Mouse (Mus musculus) bone marrow, adult 2 months (tissue): Measurements from ENCODE around the gene Myom3. TPM values are rescaled to one million over a fixed set of nuclear protein-coding genes. Genes with fewer than 3 reads are reported as not detected.

Experiments
- H3K27ac ChIP-seq: fragments of 200-500 bp; 2 replicates; pipeline ENCODE4 v1.5.1; 2012; ENCODE audit warnings: low read depth, mild to moderate bottlenecking, control low read depth, inconsistent platforms, low read length; ENCODE audit not compliant: control insufficient read depth, poor library complexity, insufficient read depth
- H3K4me1 ChIP-seq: fragments of 200-500 bp; 2 replicates; pipeline ENCODE4 v1.6.1; 2011; ENCODE audit warnings: low read length; ENCODE audit not compliant: control insufficient read depth, insufficient read depth
- H3K4me3 ChIP-seq: fragments of 200-500 bp; replicated peaks from 2 replicates; pipeline ENCODE3; 2011; ENCODE audit warnings: mild to moderate bottlenecking, low read depth, low read length, control low read depth; ENCODE audit not compliant: control insufficient read depth
- CTCF ChIP-seq: fragments of 200-500 bp; IDR thresholded peaks from 2 replicates; pipeline ENCODE4 v1.5.1; 2011; ENCODE audit warnings: low read length, control low read depth; ENCODE audit not compliant: control insufficient read depth, insufficient read depth
- POLR2A ChIP-seq: fragments of 200-500 bp; IDR thresholded peaks from 2 replicates; pipeline ENCODE4 v1.6.1; 2011; ENCODE audit warnings: low read depth, mild to moderate bottlenecking, control low read depth, low read length, borderline replicate concordance; ENCODE audit not compliant: control insufficient read depth
- WGBS: fragments of 180-500 bp; shearing (Covaris S2); methylation state at CpG from one replicate; pipeline ENCODE4 v1.1.7; 2018; 5-methylcytosine and 5-hydroxymethylcytosine counted together
- polyA plus RNA-seq: library from polyadenylated mRNA; stranded (reverse); fragments of >200 nt; gene quantifications from 2 replicates; pipeline ENCODE4 v1.2.4, GENCODE M21; 2011; ENCODE audit warnings: low replicate concordance; ENCODE audit not compliant: missing spikeins, insufficient read depth, insufficient read length

The Myom3 gene
- polyA plus RNA-seq, 1 experiment: not detected

DNA sequence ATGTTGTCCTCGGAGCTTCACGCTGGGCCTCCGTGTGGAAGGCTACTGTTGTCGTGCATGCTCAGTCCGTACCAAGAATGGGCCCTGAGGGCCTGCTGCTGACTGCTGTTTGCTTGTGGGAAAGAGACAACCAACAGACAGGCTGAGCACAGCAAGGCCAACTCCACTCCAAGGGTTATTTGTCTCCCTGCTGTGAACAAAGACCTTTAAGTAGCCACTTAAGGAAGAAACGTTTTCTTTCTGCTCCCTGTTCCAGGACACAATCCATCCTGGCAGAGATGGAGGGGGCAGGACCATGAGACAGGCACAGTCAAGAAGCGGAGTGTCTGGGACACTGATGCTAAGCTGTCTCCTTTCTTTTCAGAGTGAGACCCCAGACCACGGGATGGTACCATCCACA, 64.7 kb downstream of the Myom3 start:
- Histone ChIP-seq H3K4me1 (no peaks in the 10 kb centered on the region; the same call in 1 of the 2 replicates), H3K27ac (no peak overlapping the region), H3K4me3 (no peak overlapping the region)
- 78% methylated on average over 8 of the region's 8 CpGs for WGBS
- TF ChIP-seq CTCF (no peak), POLR2A (no peak)

DNA sequence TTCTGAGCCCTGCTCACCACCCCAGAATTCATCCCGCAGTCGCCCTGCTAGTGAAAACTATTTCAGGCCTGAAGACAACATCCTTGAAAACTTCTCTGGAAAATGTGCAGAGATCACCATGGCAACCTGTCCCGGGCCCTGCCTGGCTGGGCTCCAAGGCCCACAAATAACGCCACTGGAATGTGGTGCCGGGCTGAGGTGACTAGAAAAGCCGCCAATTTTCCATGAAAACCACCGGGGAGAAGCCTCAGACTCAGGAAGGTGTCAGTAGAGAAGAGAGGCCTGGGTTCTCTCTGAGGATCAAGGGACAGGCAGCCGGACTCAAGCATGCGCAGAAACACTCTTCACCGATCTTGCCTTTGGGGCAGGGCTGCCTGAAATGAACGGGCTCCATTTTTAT, 69.0 kb downstream of the Myom3 start:
- Histone ChIP-seq H3K27ac (no peak overlapping the region), H3K4me1 (no peaks in the 10 kb centered on the region; the same call in 1 of the 2 replicates), H3K4me3 (no peak overlapping the region)
- TF ChIP-seq CTCF: no peak
- TF ChIP-seq POLR2A: no peak
- 79% methylated on average over 11 of the region's 11 CpGs for WGBS

DNA sequence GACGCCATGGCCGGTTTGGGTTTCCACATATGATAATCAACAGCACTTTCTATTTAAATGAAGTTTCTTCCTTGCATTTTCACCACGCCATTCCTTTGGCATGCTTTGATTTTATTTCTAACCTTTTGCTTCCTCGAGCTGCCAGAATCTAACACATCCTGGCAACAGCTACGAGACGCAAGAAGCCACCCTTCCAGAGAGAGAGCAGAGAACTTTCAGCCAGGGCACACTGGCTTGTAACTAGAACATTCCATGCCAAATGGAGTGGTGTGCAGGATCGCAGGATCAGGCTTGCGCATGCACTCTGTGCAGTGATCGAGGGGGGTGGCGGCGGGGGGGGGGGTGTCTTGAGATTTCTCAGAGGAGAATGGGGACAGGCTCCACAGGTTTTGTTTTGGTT, 72.6 kb downstream of the Myom3 start:
- no peak overlapping the region for H3K4me3 ChIP-seq
- no peaks in the 10 kb centered on the region for H3K4me1 ChIP-seq
- H3K27ac ChIP-seq: no peak overlapping the region
- TF ChIP-seq CTCF (no peak), POLR2A (no peak)
- WGBS: 80% methylated on average over 11 of the region's 11 CpGs

DNA sequence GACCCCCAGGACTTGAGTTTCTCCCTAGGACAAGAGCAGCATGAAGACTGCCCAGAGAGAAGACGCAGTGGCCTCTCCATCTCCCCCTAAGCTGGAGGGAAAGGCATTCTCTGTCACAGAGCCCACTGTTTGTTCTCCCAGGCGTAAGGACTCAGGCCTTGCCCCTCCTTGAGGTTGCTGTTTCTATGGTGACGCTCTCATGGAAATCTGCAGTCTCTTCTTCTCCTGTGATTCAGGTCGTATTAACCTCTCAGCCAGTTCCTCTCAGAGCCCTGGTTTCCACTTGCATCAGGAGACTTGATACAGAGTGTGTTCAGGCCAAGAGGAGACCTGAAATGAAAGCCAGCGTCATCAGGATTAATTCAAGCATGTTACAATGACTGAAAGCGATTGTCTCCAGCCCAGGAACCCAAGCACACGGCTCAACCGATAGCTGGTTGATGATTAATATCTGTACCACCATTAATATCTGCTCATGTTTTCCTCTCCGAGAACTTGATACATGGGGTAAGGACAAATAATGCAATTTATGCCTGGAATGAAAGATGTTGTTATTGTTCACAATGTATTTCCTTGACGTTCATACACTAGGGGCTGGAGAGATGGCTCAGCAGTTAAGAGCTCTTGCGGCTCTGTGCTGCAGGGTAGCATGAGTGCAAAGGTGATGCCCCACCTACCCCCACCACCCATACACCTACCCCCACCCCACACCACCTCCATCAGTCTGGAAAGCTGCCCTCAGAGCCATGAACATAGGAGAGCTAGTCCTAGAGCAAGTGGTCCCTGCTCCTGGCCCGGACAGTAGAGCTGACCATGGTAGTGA, 74.0 kb downstream of the Myom3 start:
- WGBS: 88% methylated on average over 12 of the region's 12 CpGs
- no peak overlapping the region for H3K4me3 ChIP-seq
- TF ChIP-seq POLR2A: no peak
- no peak for TF ChIP-seq CTCF
- H3K4me1 ChIP-seq: no peaks in the 10 kb centered on the region
- H3K27ac ChIP-seq: no peak overlapping the region

DNA sequence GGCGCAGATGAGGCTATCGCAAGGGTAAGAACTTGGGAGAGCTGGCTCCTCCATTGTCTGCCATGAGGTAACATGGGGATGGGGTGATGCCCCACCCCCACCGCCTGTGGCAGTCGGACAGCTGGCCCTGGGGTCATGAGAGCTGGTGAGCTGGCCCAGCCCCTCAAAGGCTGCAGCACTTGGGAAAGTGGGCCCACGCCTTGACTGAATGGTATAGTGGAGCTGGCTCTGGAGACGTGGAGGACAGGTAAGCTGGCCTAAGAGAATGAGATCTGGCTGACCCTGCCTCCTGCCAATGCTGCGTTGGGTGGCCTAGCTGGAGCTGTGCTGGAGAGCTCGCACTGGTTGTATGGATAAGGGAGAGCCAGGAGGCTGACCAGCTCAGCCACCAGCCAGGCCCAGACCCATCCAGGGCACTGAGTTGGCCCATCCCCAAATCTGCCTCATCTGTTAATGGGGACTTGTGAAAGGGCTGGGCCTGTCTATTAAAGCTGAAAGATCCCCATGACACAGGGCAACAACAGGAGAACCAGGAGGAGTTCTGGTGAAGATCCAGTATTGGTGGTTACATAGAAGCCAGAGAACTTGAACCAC, 74.7 kb downstream of the Myom3 start:
- H3K4me1 ChIP-seq: no peaks in the 10 kb centered on the region
- no peak overlapping the region for H3K27ac ChIP-seq
- 85% methylated on average over 8 of the region's 8 CpGs for WGBS
- no peak for TF ChIP-seq POLR2A
- TF ChIP-seq CTCF: no peak
- no peak overlapping the region for H3K4me3 ChIP-seq

DNA sequence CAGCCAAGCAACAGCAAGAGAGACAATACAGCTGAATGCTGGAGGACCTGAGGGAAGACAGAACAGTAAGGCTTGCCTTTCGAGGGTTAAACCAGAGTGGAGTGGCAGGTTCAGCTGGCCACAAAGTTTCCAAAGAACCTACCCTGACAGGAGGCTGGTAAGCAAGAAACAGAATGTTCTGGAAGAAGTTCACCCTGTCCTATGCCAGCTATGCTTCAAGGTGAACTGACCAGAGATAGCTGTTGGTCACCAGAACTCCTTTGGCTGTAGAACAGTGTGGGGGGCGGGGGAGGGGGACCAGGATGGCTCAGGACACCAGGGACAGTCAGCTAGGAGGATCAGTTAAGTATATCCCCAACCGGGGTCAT, 79.4 kb downstream of the Myom3 start:
- 74% methylated on average over 3 of the region's 3 CpGs for WGBS
- H3K4me1 ChIP-seq: no peaks in the 10 kb centered on the region
- H3K27ac ChIP-seq: no peak overlapping the region
- no peak for TF ChIP-seq POLR2A
- no peak for TF ChIP-seq CTCF
- no peak overlapping the region for H3K4me3 ChIP-seq

DNA sequence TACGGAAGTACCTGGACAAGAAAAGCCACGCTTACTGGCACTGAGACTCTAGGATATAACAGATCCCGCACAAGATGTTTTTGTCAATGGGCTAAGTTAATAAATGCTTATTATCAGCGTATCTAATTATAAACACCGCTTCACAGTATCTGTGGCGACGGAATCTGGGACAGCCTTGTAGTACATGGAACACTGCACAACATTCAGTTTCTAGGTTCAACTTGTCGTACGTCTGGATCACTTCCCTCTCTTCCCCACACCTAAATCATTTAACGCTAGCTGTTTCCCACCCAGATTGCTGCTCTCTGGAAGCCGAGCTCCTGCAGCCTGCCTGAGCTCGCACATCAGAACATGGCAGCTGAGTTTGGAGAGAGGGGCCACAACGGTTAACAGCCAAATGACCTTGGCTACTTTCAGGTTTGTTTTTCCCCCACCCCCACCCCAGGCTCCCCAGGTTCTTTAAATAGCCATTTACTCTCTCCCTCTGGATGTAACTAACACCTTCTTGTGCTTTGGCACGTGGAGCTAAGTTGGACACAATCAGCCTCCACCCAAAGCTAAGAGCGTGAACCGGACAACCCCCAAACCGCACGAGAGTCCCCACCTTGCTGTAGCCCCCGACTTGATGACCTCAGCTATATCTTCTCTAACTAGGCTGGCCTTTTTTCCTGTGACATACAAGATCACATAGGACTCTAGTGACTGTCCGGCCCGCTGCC, 79.9 kb downstream of the Myom3 start:
- WGBS: 87% methylated on average over 21 of the region's 21 CpGs

DNA sequence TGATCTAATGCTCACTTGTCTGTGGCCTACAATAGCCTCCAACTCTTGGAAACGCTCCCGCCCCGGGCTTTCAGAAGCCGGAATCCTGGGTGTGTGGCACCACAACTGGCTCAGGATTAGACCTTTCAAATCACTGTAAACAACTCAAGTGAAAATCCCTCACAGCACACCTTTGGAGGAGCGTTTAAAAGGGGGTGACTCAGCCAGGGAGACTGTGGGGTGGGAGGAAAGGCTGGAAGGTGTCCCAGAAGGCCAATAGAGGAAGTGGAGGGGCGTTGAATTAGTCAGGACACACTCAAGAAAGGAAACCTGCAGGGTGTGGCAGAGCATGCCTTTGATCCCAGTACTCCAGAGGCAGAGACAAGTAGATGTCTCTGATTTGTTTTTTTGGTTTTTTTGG, 84.9 kb downstream of the Myom3 start:
- 65% methylated on average over 6 of the region's 6 CpGs for WGBS
- H3K27ac ChIP-seq: no peak overlapping the region

More for the DNA sequence above, 79.9 kb downstream of the Myom3 start:
- no peak overlapping the region for H3K27ac ChIP-seq
- TF ChIP-seq CTCF (no peak), POLR2A (no peak)
- H3K4me3 ChIP-seq: no peak overlapping the region
- no peaks in the 10 kb centered on the region for H3K4me1 ChIP-seq

More for the DNA sequence above, 84.9 kb downstream of the Myom3 start:
- TF ChIP-seq POLR2A: no peak
- TF ChIP-seq CTCF: no peak
- Histone ChIP-seq H3K4me1 (no peaks in the 10 kb centered on the region), H3K4me3 (no peak overlapping the region)
